Mouse (Mus musculus) natural killer cell, adult 2 months (primary cell): ENCODE results near the gene Sim2.

Experiments used
- DNase-seq, 2 experiments: peaks; one replicate each; pipeline ENCODE4 v3.0.0; 2022; ENCODE audit warnings: low spot score in 2 of 2

The Sim2 gene

GRCm38 (mm10) chr16:94078318-94079074 is 6.2 kb upstream of the Sim2 start:
- DNase-seq = no peak

DNA sequence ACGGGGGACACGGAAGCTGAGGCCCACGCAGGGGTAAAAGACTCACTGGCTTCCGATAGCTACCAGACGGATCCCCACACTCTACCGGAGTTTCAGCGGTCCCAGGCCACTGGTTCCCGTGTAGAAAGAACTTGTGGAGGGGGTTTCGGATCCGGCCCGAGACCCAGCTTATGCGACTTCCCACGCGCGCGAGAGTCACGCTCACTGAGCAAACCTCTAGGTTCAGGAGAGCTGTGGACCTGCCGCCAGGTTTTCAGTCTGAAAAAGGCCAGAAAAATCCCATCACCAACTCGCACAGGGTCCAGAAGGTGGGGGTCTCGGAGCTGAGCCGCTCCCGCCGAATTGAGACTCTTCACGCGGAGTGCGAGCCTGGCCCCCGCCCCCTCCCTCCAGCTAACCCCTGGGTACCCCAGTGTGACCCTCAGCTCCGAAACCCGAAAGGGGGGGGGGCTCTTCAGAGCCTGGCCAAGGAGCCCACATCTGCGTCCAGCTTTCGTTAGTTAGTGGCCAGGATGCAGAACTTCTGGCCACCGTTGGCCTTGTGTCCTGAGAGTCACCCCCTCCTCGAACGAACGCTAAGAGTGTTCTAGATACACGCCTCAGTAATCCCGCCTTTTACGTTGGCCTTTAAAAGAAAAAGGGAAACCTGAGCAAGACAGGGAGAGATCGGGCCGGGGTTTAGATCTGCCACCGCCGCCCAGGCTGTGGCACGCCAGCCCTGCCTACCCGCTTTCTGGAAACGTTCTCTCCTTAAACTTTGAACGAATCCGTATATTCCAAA is 5.5 kb upstream of the Sim2 start:
- DNase-seq = no peak

DNA sequence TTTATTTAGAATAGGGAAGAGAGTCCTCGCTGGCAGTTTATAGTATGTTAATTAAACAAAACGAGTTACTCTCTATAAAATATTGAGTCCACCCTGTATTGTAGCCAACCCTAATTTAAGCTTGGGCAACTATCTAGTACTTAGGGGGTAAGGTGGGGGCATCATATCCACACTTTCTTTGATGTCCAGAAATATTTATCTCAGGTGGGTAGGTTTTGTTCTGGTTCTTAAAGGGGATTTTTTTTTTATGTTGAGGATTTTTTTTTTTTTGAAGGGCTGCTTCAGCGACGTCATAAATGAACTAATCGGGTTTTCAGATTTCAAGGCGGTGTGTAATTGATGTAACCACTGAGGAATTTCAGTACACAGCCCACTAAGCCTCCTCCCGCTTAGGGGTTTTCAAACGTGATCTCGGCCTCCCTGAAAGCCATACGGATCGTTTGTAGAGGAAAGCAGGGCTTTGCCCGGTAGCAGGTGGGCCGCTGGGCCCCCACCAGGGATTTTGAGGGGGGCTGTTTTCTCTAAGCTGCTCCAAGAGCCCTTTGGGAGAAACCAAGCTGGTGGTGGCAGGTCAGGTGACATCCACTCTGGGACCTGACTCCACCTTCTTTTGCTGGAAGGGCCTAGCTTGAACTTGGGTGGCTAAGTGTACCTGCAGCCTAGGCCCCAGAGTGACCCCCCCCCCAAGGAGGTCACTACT is 4.7 kb upstream of the Sim2 start:
- DNase-seq = no peak

DNA sequence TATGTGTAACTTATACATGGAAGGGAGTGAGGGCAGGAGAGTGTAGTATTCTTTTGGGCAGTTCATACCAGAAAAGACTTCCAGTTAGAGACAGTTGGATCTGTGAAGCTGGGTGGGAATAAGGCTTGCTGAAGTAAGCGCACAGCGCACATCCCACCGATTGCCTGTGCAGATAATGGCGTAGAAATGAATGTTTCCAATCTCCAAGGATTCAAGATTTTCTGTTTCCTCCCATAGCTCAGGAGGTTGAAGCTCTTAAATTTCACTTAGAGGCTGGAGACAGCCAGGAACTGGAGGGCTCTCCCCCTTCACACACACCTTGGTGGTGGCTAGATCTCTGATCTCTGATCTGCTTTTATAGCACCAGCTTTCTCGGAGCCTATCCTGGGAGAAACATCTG is 3.1 kb upstream of the Sim2 start:
- DNase-seq = no peak

GRCm38 (mm10) chr16:94081996-94082708 is 2.6 kb upstream of the Sim2 start:
- no peak for DNase-seq

DNA sequence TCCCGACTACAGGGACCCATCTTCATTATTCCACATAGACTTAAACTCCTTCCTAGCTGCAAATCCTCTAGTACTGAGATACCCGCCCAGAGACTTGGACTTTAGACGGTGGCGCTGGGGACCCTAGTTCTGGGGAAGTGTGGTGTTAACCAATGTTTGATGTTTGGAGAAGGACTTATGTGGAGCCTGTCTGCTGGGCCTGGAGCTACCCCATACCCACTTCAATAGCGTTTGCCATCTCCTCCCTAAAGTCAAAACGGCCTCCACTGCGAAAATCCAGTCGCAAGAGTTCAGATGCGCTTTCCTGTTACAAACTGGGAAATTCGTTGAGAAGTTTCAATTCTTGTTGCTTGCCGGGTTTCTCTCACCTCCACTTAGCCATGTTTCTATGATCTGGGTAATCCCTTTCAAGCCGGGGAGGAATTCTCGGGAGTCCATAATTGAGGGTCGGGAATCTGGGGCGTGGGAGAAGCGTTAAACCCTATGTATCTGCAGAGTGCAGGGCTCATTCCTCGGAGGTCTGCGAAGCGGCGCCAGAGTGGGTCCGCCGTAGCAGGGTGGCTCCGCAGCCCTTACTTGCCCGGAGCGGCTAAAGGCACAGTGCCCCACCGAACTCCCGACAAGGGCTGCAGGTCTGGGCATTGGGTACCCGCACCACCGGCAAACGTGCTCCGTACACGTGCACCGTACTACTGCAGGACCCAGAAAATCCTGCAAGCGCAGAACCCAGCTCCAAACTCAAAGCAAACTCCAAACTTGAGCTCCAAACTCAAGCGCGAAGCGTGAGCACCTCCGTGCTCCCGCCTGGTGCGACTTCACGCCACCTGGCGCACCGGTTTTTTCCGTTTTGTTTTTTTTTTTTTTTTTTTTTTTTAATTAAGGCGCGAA is 1.5 kb upstream of the Sim2 start:
- DNase-seq = no peak

GRCm38 (mm10) chr16:94083848-94084525 is 744 bp upstream of the Sim2 start:
- DNase-seq = no peak

DNA sequence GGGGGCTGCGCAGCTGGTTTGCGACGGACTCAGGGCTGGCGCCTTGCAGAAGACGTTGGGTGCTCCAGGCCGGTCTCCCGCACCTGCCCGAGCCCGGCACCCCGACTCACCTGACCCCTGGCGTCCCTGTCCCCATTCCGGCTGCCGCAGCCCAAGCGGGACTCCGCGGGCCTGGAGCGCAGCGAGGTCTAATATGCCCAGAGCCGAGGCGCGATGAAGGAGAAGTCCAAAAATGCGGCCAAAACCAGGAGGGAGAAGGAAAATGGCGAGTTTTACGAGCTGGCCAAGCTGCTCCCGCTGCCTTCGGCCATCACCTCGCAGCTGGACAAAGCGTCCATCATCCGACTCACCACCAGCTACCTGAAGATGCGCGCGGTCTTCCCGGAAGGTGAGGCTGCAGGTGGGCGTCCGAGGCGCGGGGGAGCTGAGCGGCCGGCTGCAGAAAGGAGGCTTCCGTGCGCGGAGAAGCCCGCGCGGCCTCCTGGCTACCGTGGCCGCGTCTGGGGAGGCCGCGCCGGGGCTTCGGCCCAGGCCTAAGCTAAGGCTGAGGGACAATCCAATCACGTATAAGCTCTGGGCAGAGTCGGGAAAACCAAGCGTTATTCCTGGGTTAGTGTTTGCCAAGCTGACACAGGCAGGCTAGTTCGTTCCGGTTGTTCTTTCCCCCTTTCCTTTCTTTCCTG is 1.0 kb downstream of the Sim2 start:
- no peak for DNase-seq

DNA sequence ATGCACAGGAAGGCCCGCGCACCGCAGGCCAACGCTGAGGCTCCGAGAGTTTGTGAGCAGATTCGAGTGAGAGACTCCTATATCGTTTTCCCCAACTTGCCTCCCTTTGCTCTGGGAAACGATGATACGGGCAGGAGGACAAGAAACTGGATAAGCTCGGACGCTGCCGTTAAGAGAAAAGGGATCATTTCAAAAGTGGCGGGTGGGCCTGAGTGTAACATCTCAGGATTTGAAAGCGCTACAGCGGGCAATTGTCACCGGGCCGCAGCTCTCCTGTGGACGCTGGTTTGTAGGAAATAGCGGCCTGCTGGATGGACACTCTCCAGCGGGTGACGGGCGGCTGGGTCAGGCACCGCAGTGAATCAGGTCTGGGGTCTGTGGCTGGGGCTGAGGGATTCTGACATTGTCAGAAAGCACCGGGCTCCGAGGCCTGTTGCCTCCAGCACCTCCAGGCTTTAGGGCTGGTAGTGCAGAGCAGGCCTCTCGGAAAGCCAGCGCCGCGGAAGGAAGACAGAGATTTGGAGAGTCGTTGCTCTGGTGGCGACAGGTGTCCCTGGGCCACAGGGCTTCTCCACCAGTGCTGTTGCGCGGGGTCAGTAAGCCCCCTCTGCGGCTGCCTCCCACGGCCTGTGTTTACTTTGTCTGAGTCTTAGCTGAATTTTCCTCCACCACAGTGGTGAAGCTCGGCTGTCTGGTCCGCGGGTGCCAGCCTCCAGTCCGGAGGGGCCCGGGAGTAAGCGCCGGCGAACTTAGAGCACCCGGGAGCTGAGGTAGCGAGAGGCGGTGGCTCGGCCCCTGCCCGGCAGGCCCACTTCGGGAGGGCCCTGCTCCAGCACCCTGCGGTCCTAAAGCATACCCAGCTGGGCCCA is 2.2 kb downstream of the Sim2 start:
- DNase-seq = no peak

DNA sequence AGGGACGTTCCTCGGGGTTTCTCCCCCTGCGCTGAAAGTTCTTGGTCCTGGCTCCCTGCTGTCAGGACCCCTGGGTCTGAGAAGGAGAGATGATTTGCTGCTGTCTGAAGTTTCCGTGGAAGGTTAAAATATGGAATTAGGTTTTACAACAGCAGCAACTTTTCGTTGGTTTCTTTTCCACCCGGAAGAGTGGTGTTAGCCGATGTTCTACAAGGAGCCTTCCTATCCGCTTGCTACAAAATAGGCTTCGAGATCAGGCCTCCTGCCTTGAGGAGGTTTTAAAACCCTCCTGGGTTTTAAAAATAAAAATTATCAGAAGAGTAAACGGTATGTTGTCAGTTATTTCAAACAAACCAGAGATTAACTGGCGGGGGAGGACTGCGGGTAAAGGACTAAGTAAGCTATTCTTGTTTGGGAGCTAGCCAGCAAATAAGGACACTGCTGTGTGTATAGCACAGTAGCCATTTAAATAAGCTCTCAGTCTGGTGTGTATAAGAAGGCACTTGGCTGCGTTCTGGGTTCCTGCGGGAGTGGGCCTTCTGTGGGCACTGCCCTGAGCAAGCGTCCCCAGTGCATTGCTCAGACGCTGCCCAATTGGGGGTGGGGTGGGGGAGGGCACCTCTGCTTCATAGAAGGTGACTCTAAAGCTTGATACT is 3.0 kb downstream of the Sim2 start:
- no peak for DNase-seq

DNA sequence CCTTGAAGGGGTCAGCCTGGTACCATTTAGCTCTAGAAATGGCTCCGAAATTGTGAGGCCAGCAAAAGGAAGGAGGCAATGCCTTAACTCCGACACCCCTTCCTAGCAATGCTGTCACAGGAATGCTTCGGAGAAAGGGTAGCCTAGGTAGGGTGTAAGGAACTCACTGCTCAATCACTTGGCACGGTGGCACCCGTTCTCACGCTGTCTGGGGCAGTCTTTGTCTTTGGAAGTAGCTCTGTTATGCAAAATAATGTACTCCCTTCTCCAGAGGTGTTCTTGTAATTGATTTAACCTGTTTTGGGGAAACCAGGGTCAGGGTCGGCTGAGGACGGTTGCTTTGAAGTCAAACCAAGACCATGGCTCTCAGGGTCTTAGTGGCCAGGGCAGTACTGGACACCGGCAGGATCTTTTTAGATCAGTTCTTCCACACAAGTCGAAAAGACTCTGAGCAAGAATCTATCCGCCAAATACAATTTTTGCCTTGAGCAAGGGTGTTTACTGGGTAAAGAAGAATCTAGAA is 3.6 kb downstream of the Sim2 start:
- DNase-seq = no peak

DNA sequence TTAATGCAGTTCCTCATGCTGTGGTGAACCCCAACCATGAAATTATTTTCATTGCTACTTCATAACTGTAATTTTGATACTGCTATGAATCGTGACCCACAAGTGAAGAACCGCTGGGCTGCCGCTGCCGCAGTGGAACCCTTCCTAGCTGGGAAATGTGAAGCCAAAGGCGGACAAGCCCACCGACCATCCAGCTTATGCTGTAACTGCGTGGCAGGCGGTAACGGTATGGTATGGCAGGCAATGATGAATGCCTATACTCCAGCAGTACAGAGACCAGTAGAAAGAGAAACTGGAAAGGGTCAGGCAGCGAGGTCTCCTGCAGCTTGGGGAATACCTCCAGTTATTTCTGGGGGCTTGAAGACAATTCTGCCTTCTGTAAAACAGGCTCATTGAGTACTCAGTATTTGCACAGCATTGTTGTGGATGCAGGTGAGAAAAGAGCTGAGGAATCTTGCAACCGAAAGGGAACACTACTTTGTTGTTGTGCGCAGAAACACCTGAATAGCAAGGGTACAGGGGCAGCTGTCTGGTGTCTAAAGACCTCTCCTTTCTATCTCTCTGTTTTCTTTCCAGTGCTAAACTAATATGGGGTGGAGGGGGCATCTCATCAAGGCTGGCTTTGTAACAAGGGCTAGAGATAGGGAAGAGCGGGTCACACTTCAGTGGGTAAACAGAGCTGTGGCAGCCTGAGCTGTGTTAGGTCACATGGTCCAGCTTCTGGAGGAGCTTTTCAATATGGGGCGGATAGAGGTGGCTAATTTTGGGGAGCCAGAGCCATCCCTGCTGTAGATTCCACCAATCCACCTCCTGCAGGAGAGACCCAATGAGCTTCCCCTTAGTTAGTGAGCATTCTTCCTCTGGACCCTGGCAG is 4.3 kb downstream of the Sim2 start:
- no peak for DNase-seq

- no peak for DNase-seq
These were observed 7.9 kb downstream of the Sim2 start for GRCm38 (mm10) chr16:94092511-94093150.

GRCm38 (mm10) chr16:94093151-94093863 is 8.6 kb downstream of the Sim2 start:
- no peak for DNase-seq

GRCm38 (mm10) chr16:94094251-94095108 is 9.7 kb downstream of the Sim2 start:
- no peak for DNase-seq
